Mouse (Mus musculus) fat pad, adult 2 months (tissue): ENCODE results near the gene Mrpl38.

Source experiments
- DNase-seq: peaks from one replicate; pipeline ENCODE4 v3.0.0-alpha.2; 2011; ENCODE audit warnings: low read depth, low spot score; ENCODE audit errors: extremely low read depth

Gene Mrpl38

DNA sequence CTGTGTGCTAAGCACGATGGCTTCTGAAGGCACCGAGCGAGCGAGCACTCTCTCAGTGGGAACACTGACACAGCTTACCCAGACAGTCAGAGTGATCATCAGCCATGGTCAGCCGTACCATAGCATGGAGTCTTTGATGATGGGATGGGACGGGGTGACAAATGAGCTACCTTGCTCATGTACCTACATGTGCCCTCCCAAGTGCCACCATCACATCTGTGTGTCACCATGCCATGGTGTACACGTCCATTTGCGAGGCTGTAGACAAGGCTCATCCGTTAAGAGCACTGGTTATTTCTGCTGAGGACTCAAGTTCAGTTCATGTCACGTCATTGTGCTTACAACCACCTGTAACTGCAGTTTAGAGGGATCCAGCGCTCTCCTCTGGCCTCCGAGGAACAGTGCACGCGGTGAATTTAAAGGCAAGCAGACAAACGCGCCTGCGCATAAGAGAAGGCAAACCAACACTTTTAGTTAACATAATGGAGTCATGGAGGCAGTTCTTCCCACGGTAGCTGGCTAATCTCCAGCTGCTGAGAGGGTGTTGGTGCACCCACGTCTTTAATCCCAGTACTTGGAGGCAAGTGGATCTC lies 27.0 kb downstream of the Mrpl38 start:
- no peak for DNase-seq

- no peak for DNase-seq
Observed at GRCm38 (mm10) chr11:116111067-116111466, 27.6 kb downstream of the Mrpl38 start.

DNA sequence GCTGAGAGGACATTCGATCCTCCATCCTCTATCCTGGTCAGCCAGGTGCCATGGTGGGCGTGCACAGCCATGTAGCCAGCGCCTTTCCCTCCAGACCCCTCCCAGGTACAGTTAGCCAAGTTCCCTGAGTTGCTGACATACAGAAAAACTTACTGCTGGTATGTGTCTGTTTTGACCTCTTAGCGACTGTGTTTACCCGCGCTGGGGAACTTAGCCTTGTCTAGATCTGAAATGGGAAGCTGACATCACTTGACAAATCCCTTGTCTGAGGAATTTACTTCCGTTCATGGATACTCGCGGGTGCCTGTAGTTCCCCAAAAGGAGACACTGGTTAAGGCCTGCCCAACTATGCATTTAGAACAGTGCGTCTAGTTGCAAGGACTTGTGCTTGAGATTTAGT lies 28.1 kb downstream of the Mrpl38 start:
- no peak for DNase-seq

- DNase-seq, result no peak
Observed at GRCm38 (mm10) chr11:116110131-116110530, 28.5 kb downstream of the Mrpl38 start.

GRCm38 (mm10) chr11:116109441-116110081 lies 29.1 kb downstream of the Mrpl38 start:
- DNase-seq, result no peak

DNA sequence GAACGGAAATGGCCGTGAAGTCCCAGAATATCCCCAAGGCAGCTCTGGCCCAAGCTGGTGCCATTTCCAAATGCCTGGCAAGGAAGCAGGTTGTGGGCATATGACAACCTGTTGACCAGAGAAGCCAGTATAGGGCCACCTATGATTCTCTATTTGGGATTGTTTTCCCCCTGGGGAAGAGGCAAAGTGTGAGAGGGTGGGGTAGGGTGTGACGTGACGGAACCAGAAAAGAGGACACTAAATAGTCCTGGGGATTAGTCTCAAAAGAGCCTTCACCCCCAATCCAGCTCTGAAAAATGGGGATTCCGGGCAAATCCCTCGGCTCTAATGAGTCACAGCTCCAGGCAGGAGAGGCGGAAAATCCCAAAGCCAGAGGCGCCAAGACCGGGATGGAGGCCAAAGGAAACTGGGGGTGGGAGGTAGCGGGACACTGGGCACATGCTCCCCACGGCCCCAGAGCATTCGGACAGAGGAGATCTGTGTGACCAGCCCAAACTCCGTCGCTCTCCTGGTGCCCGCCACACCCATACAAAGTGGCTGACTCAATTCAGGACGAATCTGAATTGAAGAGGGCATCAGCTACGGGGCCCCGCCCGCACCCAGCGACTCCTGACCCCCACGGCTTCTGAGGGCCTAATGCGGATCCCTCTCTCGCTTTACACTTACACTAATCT lies 30.1 kb downstream of the Mrpl38 start:
- DNase-seq, result no peak

GRCm38 (mm10) chr11:116107777-116108285 lies 30.8 kb downstream of the Mrpl38 start:
- no peak for DNase-seq

DNA sequence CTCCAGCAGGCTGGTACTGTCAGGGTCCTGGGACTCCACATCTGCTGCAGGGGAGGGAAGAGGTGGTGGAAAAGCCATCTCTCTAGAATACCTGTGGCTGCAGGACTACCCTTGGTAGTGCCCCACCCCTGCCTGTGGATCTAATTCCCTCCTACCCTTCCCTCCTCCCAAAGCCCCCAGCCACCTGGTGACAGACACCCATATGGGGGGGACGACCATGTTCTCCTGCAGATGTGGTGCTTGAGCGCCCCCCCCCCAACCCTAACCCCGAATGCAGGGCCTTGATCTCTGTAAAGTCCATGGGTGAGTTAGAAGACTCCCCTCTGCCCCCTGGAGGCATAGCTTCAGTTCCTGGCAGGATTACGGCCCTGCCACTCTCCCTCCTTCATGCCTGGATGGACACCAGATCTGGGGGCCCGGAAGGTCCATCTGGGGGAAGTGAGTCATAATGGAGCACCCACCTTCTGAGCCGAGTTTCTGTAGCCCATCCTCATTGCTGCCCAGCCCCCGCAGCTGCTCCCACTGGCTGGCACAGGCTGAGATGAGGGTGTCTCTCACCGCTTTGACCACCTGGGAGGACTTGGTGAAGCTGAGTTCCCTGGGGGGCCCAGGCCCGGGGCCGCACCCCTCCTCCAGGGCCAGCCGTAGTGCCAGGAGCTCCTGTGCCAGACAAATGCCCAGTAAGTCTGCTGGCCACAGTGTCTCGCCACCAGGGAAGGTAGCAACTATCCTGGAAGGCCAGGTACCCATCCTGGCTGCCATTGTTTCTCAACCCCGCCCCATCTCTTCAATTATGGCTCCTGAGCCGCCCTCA lies 31.5 kb downstream of the Mrpl38 start:
- no peak for DNase-seq

- DNase-seq, result no peak
Observed at GRCm38 (mm10) chr11:116106154-116106962, 32.3 kb downstream of the Mrpl38 start.

GRCm38 (mm10) chr11:116105065-116105464 lies 33.6 kb downstream of the Mrpl38 start:
- no peak for DNase-seq

DNA sequence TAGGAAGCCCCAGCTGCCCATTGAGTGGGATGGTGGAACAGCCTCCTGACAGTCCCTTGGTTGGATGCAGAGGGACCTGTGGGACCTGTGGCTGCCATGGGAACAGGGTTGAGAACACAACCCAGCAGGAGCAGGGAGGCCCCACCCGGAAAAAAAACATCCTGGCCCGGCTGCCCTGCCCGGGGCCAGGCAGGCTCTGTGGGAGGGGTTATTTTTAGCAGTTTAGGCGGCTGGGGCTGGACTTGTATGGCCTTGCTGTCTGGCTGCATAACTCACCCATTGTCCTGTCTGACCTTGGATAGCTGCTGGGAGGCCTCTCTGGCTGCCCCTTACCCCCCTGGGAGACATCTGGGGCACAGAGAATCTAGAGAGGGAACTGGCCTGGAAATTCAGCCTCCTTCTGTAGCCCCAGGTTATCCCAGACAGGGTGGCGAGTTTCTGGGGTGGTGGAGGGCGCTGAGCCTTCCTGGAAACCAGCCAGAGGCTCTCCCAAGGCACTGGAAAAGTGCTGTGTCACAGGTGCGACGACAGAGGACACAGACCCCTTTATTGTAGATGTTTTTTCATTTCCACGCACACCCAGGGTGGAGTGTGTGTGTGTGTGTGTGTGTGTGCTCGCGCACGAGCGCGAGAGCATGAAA lies 34.5 kb downstream of the Mrpl38 start:
- no peak for DNase-seq

DNA sequence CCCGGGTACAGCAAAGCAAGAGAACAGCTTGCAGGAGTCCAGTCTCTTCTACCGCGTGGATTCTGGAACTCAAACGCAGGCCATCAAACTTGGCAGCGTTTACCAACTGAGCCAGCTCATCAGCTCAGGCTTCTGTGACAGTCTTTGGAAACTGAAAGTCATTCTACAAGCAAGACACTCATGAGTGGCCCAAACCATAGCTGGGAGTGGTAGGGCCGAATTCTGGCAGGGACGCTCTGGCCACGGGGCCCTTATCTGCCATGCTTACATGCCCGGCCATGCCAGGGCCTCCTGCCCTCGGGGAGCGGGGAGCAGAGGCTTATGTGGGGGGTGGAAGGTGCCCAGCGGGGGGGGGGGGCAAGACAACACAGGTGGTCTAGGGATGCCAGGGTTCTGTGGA lies 35.1 kb downstream of the Mrpl38 start:
- no peak for DNase-seq

DNA sequence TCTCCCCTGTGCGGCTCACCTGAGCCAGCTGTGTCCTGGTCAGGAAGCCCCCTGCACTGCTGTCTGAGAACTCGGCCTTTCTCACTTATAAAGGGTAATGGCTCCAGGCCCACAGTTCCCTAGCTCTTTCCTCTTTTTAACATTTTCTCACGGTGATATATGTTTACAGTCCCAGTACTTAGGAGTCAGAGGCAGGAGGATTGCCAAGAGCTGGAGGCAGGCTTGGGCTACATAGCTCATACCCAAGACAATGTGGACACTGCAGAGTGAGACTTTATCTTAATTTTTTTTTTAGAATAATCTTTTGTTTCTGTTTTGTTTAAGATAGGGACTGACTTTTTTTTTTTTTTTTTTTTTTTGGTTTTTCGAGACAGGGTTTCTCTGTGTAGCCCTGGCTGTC lies 36.2 kb downstream of the Mrpl38 start:
- DNase-seq, result no peak

- DNase-seq, result no peak
Observed at GRCm38 (mm10) chr11:116101931-116102381, 36.7 kb downstream of the Mrpl38 start.

DNA sequence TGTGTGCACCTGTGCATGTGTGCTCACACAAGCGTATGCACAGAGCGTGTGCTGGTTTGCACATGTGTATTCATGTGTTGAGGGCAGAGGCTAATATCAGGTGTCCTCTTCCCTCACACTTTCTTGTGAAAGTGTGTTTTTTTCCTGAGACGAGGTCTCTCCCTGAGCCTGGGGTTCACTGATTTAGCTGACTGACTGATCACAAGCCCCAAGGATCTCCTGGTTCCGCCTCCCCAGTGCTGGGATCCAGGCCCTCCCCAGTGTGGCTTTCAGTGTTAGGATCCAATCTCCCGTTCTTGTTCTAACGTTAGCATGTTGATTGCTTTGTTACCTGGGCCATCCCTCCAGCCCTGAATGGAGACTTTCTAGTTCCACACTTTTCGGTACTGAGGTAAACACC lies 37.8 kb downstream of the Mrpl38 start:
- DNase-seq, result no peak

- DNase-seq, result no peak
Observed at GRCm38 (mm10) chr11:116100385-116100784, 38.3 kb downstream of the Mrpl38 start.

- DNase-seq, result no peak
Observed at GRCm38 (mm10) chr11:116099462-116099861, 39.2 kb downstream of the Mrpl38 start.

DNA sequence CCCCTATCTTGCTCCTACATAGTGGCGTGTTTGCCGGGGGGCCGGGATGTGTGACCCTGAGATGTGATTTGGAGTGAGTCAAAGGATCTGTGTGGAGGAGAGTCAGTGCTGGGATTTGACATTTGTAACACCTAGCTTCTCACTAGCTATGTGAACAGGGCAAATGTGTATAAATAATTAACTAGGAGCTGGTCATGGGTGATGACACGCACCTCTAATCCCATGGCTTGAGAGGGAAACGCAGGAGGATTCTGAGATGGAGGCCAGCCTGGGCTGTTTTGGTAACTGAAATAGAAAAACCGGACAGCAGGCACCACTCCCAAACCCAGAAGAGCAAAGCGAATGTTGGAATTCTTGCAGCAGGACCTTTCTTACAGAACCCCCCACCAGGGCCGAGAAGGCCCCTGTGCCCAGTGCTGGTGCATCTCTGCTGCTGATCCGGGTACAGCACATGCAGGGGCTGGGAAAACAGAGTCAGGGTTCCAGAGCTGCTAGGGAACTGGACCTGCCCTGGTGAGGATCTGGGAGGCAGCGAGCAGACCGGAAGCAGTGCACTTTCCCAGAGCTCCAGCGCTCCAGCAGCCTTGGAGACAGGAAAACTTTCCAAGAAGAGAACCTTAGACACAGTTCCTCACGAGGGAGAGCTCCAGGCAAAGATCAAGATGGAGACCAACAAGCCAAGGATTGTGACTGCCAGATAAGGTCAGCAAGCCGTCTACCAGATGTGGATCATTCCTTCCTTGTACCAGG lies 39.8 kb downstream of the Mrpl38 start:
- DNase-seq, result no peak
